Mouse (Mus musculus): Measurements from ENCODE around the gene Gm10428. TPM values are rescaled to one million over a fixed set of nuclear protein-coding genes. Genes with fewer than 3 reads are reported as not detected.
"Not testable (repeated sequence)": the region's sequence is repeated elsewhere in the genome, so short reads cannot be mapped to it uniquely, and the experiment has no call there.

Gene Gm10428
- polyA plus RNA-seq, 2 experiments: not detected

DNA sequence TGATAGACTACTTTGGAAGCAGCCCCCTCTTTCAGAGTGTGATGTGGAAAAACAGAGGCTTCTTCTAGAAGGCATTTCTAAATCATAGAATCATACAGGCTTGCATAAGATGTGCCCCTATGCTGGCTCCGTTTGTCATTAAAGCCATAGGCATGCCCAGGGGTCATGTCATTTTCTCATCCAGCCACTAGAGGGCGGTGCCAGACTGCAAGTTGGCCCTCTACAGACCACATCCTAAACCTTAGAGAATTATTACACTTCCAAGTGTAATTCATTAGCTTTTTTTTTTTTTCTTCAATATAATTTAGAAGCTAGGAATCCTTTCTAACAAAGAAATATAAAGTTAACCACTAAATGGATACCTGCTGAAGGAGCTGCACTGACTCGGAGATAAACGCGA, 8.8 kb upstream of the Gm10428 start:
- Histone ChIP-seq H3K36me3 (replicated peaks; ENCODE audit: control insufficient read depth, insufficient read depth, low read depth) (no peaks in the 10 kb centered on the region), H3K4me2 (ENCODE audit: low read depth) (no peak overlapping the region), H3K27ac (no peak overlapping the region), H3K9me3 (ENCODE audit: control insufficient read depth, low read length) (no peaks in the 10 kb centered on the region), H3K4me1 (replicated peaks; ENCODE audit: control insufficient read depth in 2 of 2, insufficient read depth in 2 of 2, low read length in 1 of 2) (no peaks in the 10 kb centered on the region), H3K27me3 (ENCODE audit: control insufficient read depth, insufficient read depth, low read length) (peaks cover 10% of the 10 kb centered on the region), H3K4me3 (ENCODE audit: insufficient read depth in 1 of 2, low read depth in 2 of 2, low read length in 2 of 2) (no peak overlapping the region), H3K9ac (replicated peaks) (no peak overlapping the region)
- DNase-seq (ENCODE audit: low read depth in 3 of 3, low spot score in 3 of 3): peak; percentile 17 to 22 (median 18)
- WGBS (ENCODE audit: insufficient replicate concordance): 43% methylated on average over 5 of the region's 5 CpGs
- ATAC-seq (ENCODE audit: insufficient read depth): no peak
- TF ChIP-seq CTCF (IDR thresholded peaks at IDR 0.05; ENCODE audit: low read depth): peak; percentile 91
- TF ChIP-seq EP300 (IDR thresholded peaks at IDR 0.05; ENCODE audit: low read depth): no peak

- H3K9ac ChIP-seq (replicated peaks): no peak overlapping the region
- peak overlapping the region in 1 of 2 experiments; percentile 10; a peak in 1 of 4 replicates for H3K4me3 ChIP-seq (ENCODE audit: insufficient read depth in 1 of 2, low read depth in 2 of 2, low read length in 2 of 2)
- WGBS (ENCODE audit: insufficient replicate concordance): 4% methylated on average over 27 of the region's 27 CpGs
- DNase-seq (ENCODE audit: low read depth in 3 of 3, low spot score in 3 of 3) (no peak), ATAC-seq (ENCODE audit: insufficient read depth) (no peak)
- H3K4me1 ChIP-seq (replicated peaks; ENCODE audit: control insufficient read depth in 2 of 2, insufficient read depth in 2 of 2, low read length in 1 of 2): no peaks in the 10 kb centered on the region
- H3K4me2 ChIP-seq (ENCODE audit: low read depth): peak overlapping the region; percentile 46
- TF ChIP-seq EP300 (IDR thresholded peaks at IDR 0.05; ENCODE audit: low read depth) (no peak), CTCF (IDR thresholded peaks at IDR 0.05; ENCODE audit: low read depth) (0 out of 2 replicates have a peak, but pooled peaks have one; percentile 38)
- H3K36me3 ChIP-seq (replicated peaks; ENCODE audit: control insufficient read depth, insufficient read depth, low read depth): no peaks in the 10 kb centered on the region
- no peaks in the 10 kb centered on the region for H3K9me3 ChIP-seq (ENCODE audit: control insufficient read depth, low read length)
- H3K27ac ChIP-seq: no peak overlapping the region
- peaks cover 10% of the 10 kb centered on the region for H3K27me3 ChIP-seq (ENCODE audit: control insufficient read depth, insufficient read depth, low read length)
Observed at GRCm38 (mm10) chr11:62746001-62746533, 6.8 kb upstream of the Gm10428 start.

GRCm38 (mm10) chr11:62747227-62747626, 5.7 kb upstream of the Gm10428 start:
- DNase-seq (ENCODE audit: low read depth in 3 of 3, low spot score in 3 of 3): no peak

GRCm38 (mm10) chr11:62748062-62748461, 4.8 kb upstream of the Gm10428 start:
- H3K4me2 ChIP-seq (ENCODE audit: low read depth): no peak overlapping the region

More at GRCm38 (mm10) chr11:62747227-62747626, 5.7 kb upstream of the Gm10428 start:
- H3K9ac ChIP-seq (replicated peaks): no peak overlapping the region
- TF ChIP-seq CTCF (IDR thresholded peaks at IDR 0.05; ENCODE audit: low read depth): no peak
- no peak for TF ChIP-seq EP300 (IDR thresholded peaks at IDR 0.05; ENCODE audit: low read depth)
- H3K36me3 ChIP-seq (replicated peaks; ENCODE audit: control insufficient read depth, insufficient read depth, low read depth): no peaks in the 10 kb centered on the region
- no peak for ATAC-seq (ENCODE audit: insufficient read depth)
- H3K27me3 ChIP-seq (ENCODE audit: control insufficient read depth, insufficient read depth, low read length): peaks cover 10% of the 10 kb centered on the region
- no peaks in the 10 kb centered on the region for H3K4me1 ChIP-seq (replicated peaks; ENCODE audit: control insufficient read depth in 2 of 2, insufficient read depth in 2 of 2, low read length in 1 of 2)
- H3K4me2 ChIP-seq (ENCODE audit: low read depth): no peak overlapping the region
- no peak overlapping the region for H3K4me3 ChIP-seq (ENCODE audit: insufficient read depth in 1 of 2, low read depth in 2 of 2, low read length in 2 of 2)
- no peaks in the 10 kb centered on the region for H3K9me3 ChIP-seq (ENCODE audit: control insufficient read depth, low read length)
- WGBS (ENCODE audit: insufficient replicate concordance): 64% methylated on average over 9 of the region's 9 CpGs
- no peak overlapping the region for H3K27ac ChIP-seq

GRCm38 (mm10) chr11:62749445-62749844, 3.5 kb upstream of the Gm10428 start:
- H3K4me1 ChIP-seq (replicated peaks; ENCODE audit: control insufficient read depth in 2 of 2, insufficient read depth in 2 of 2, low read length in 1 of 2); H3K27ac ChIP-seq; DNase-seq (ENCODE audit: low read depth in 3 of 3, low spot score in 3 of 3); H3K4me3 ChIP-seq (ENCODE audit: insufficient read depth in 1 of 2, low read depth in 2 of 2, low read length in 2 of 2); H3K27me3 ChIP-seq (ENCODE audit: control insufficient read depth, insufficient read depth, low read length); H3K9ac ChIP-seq (replicated peaks); H3K4me2 ChIP-seq (ENCODE audit: low read depth); H3K36me3 ChIP-seq (replicated peaks; ENCODE audit: control insufficient read depth, insufficient read depth, low read depth); H3K9me3 ChIP-seq (ENCODE audit: control insufficient read depth, low read length); ATAC-seq (ENCODE audit: insufficient read depth): not testable (repeated sequence)
- WGBS (ENCODE audit: insufficient replicate concordance): 34% methylated on average over 13 of the region's 13 CpGs

More at GRCm38 (mm10) chr11:62748062-62748461, 4.8 kb upstream of the Gm10428 start:
- Histone ChIP-seq H3K4me1 (replicated peaks; ENCODE audit: control insufficient read depth in 2 of 2, insufficient read depth in 2 of 2, low read length in 1 of 2) (no peaks in the 10 kb centered on the region), H3K36me3 (replicated peaks; ENCODE audit: control insufficient read depth, insufficient read depth, low read depth) (no peaks in the 10 kb centered on the region), H3K9ac (replicated peaks) (no peak overlapping the region), H3K27ac (no peak overlapping the region), H3K4me3 (ENCODE audit: insufficient read depth in 1 of 2, low read depth in 2 of 2, low read length in 2 of 2) (no peak overlapping the region), H3K9me3 (ENCODE audit: control insufficient read depth, low read length) (no peaks in the 10 kb centered on the region), H3K27me3 (ENCODE audit: control insufficient read depth, insufficient read depth, low read length) (peaks cover 10% of the 10 kb centered on the region)
- TF ChIP-seq EP300 (IDR thresholded peaks at IDR 0.05; ENCODE audit: low read depth): no peak
- TF ChIP-seq CTCF (IDR thresholded peaks at IDR 0.05; ENCODE audit: low read depth): no peak
- no peak for DNase-seq (ENCODE audit: low read depth in 3 of 3, low spot score in 3 of 3)
- WGBS (ENCODE audit: insufficient replicate concordance): 63% methylated on average over 4 of the region's 4 CpGs
- no peak for ATAC-seq (ENCODE audit: insufficient read depth)
